Comparison of ENCODE assay signal across 8 mouse cellular contexts in the genomic region with DNA sequence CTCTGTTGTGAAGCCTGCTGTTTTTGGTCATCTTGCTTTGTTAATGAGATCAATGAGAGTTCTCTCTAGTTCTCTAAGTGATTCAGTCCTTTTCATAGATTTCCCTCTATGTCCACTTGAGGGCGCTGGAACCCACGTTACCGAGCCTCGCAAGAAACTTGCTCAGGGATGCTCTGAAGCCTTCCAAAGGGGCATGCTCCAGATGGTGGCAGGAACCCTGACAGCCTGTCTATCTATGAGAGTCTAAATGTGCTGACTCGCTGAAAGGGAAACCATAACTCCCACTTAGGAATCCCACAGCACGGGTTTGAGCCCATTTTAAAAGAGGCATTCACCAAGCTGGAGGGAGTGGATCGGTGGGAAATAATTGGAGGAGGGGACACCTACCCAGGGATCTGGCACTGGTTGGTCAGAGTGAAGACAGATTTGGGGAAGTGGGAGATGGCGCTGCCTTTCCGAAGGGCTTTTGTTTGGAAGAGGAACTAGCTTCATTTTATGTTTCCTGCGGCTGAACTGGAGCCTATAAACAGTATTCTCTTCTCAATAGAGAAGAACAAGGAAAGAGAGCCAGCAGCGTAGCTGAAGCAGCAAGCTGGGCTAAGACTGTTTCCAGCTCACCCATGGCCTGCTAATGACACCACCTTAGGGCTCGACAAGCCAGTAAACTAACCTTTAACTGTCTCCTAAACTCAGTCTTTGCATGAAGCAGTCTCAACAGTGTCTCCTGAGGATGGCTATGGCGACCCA. TPM values are rescaled to one million over a fixed set of nuclear protein-coding genes. Genes with fewer than 3 reads are reported as not detected.
DNase-seq lines count a peak whose midpoint lies in the region; ATAC-seq and TF ChIP-seq lines count a peak whose summit lies in the region.

No protein-coding gene starts in this region.

- no peak overlapping the region for H3K4me2 ChIP-seq in forebrain, embryonic 11.5 days (ENCODE audit: low read depth, low read length, severe bottlenecking)
- H3K4me2 ChIP-seq in hindbrain, embryonic 14.5 days (replicated peaks): peak overlapping the region; percentile 26
- H3K4me2 ChIP-seq in stomach, embryonic 14.5 days (replicated peaks; ENCODE audit: low read depth, low read length): no peak overlapping the region

- DNase-seq in CD4-positive, CD25-positive, alpha-beta regulatory T cell, adult 2 months (ENCODE audit: low read depth, low spot score): peak; percentile 5
- DNase-seq in brain, embryonic 14.5 days (ENCODE audit: low read depth): peak; percentile 96
- peak; percentile 79 for DNase-seq in forebrain, embryonic 11.5 days (ENCODE audit: low spot score)
- DNase-seq in hindbrain, embryonic 14.5 days (ENCODE audit: low spot score): peak; percentile 93
- DNase-seq in left cerebral cortex, adult 2 months (ENCODE audit: extremely low spot score in 1 of 2, low spot score in 2 of 2): peak; percentile 68 to 72
- DNase-seq in midbrain, embryonic 10.5 days (ENCODE audit: low spot score): peak; percentile 61

- no peak for ATAC-seq in CD4-positive, CD25-positive, alpha-beta regulatory T cell, adult 4 months
- ATAC-seq in forebrain, embryonic 11.5 days (replicated peaks; ENCODE audit: low FRiP score): peak; percentile 79
- peak; percentile 78 for ATAC-seq in hindbrain, embryonic 14.5 days (ENCODE audit: low FRiP score)
- ATAC-seq in stomach, embryonic 14.5 days (ENCODE audit: insufficient number of reproducible peaks, insufficient read depth, low FRiP score, low read depth): 0 out of 2 replicates have a peak, but pooled peaks have one; percentile 53

- H3K4me3 ChIP-seq in forebrain, embryonic 11.5 days (ENCODE audit: low read depth, low read length): no peak overlapping the region
- no peak overlapping the region for H3K4me3 ChIP-seq in hindbrain, embryonic 14.5 days (replicated peaks; ENCODE audit: low read length)
- H3K4me3 ChIP-seq in left cerebral cortex, adult 2 months: peak overlapping the region; percentile 29
- no peak overlapping the region for H3K4me3 ChIP-seq in midbrain, embryonic 10.5 days
- H3K4me3 ChIP-seq in stomach, embryonic 14.5 days (ENCODE audit: low read depth, low read length): no peak overlapping the region

- TF ChIP-seq CTCF in brain, embryonic 14.5 days (IDR thresholded peaks at IDR 0.05; ENCODE audit: borderline replicate concordance, extremely low read depth, insufficient read depth, insufficient read length): peak; percentile 84
- TF ChIP-seq CTCF in left cerebral cortex, adult 2 months (IDR thresholded peaks at IDR 0.05): peak; percentile 71

- H3K9me3 ChIP-seq in forebrain, embryonic 11.5 days (ENCODE audit: control insufficient read depth, low read length): no peaks in the 10 kb centered on the region
- H3K9me3 ChIP-seq in hindbrain, embryonic 14.5 days (ENCODE audit: control insufficient read depth, low read length): no peaks in the 10 kb centered on the region
- no peaks in the 10 kb centered on the region for H3K9me3 ChIP-seq in midbrain, embryonic 10.5 days (replicated peaks)
- no peaks in the 10 kb centered on the region for H3K9me3 ChIP-seq in stomach, embryonic 14.5 days (ENCODE audit: control insufficient read depth, low read depth, low read length)

- no peak overlapping the region for H3K9ac ChIP-seq in forebrain, embryonic 11.5 days (ENCODE audit: low read length)
- no peak overlapping the region for H3K9ac ChIP-seq in hindbrain, embryonic 14.5 days
- H3K9ac ChIP-seq in stomach, embryonic 14.5 days (replicated peaks; ENCODE audit: low read depth, low read length): no peak overlapping the region

- TF ChIP-seq POLR2A in brain, embryonic 14.5 days (IDR thresholded peaks at IDR 0.05; ENCODE audit: borderline replicate concordance, extremely low read depth, insufficient read depth, insufficient read length, poor library complexity, severe bottlenecking): no peak

- intact Hi-C loops in left cerebral cortex, adult 2 months (cut with DNase I): loop anchor here (5.0 kb wide), 2 partner anchors 341 to 1051 kb away; no protein-coding TSS in a partner anchor

- H3K36me3 ChIP-seq in forebrain, embryonic 11.5 days (ENCODE audit: control insufficient read depth, insufficient read depth, low read length): no peaks in the 10 kb centered on the region
- H3K36me3 ChIP-seq in hindbrain, embryonic 14.5 days (replicated peaks; ENCODE audit: control insufficient read depth, insufficient read depth): no peaks in the 10 kb centered on the region
- H3K36me3 ChIP-seq in midbrain, embryonic 10.5 days: no peaks in the 10 kb centered on the region
- H3K36me3 ChIP-seq in stomach, embryonic 14.5 days (ENCODE audit: control insufficient read depth, insufficient read depth, low read length): no peaks in the 10 kb centered on the region

- H3K27me3 ChIP-seq in forebrain, embryonic 11.5 days (ENCODE audit: control insufficient read depth, insufficient read depth, low read length): no peaks in the 10 kb centered on the region
- no peaks in the 10 kb centered on the region for H3K27me3 ChIP-seq in hindbrain, embryonic 14.5 days (ENCODE audit: control insufficient read depth, insufficient read depth, low read length)
- H3K27me3 ChIP-seq in midbrain, embryonic 10.5 days (ENCODE audit: low read depth, poor library complexity, severe bottlenecking): no peaks in the 10 kb centered on the region
- no peaks in the 10 kb centered on the region for H3K27me3 ChIP-seq in stomach, embryonic 14.5 days (ENCODE audit: control insufficient read depth, insufficient read depth, low read length)

- H3K27ac ChIP-seq in forebrain, embryonic 11.5 days (ENCODE audit: low read depth, low read length): no peak overlapping the region
- peak overlapping the region; percentile 82 for H3K27ac ChIP-seq in hindbrain, embryonic 14.5 days
- H3K27ac ChIP-seq in left cerebral cortex, adult 2 months: no peak overlapping the region
- no peak overlapping the region for H3K27ac ChIP-seq in midbrain, embryonic 10.5 days (replicated peaks)
- H3K27ac ChIP-seq in stomach, embryonic 14.5 days (ENCODE audit: low read length): no peak overlapping the region

- 41% methylated on average over 13 of the region's 13 CpGs for WGBS in forebrain, embryonic 11.5 days
- 28% methylated on average over 13 of the region's 13 CpGs for WGBS in hindbrain, embryonic 14.5 days
- WGBS in midbrain, embryonic 10.5 days: 42% methylated on average over 13 of the region's 13 CpGs
- 38% methylated on average over 13 of the region's 13 CpGs for WGBS in stomach, embryonic 14.5 days

- no peaks in the 10 kb centered on the region for H3K4me1 ChIP-seq in forebrain, embryonic 11.5 days (replicated peaks; ENCODE audit: control insufficient read depth, insufficient read depth, low read length)
- peaks cover 13% of the 10 kb centered on the region for H3K4me1 ChIP-seq in hindbrain, embryonic 14.5 days (replicated peaks; ENCODE audit: control insufficient read depth, insufficient read depth, low read length)
- H3K4me1 ChIP-seq in midbrain, embryonic 10.5 days: peaks cover 20% of the 10 kb centered on the region
- H3K4me1 ChIP-seq in stomach, embryonic 14.5 days (ENCODE audit: control insufficient read depth, insufficient read depth, low read length): peaks cover 4% of the 10 kb centered on the region; the same call in 1 of the 2 replicates

RNA-seq across cellular contexts. Expression of gene Cyp2j5, which starts 32.8 kb away (rescaled TPM):
- not detected for polyA plus RNA-seq in CD4-positive, CD25-positive, alpha-beta regulatory T cell, adult 4 months (2017; shearing (Covaris generic))
- polyA plus RNA-seq in brain, embryonic 14.5 days (2012; rRNA removed): not detected in 2 replicates
- not detected in 2 replicates for polyA plus RNA-seq in forebrain, embryonic 11.5 days (2014; fragmentation: Nextera tagmentation; extraction: Ambion mirVana)
- polyA plus RNA-seq in hindbrain, embryonic 14.5 days (2014; fragmentation: Nextera tagmentation; extraction: Ambion mirVana): not detected in 2 replicates
- not detected for total RNA-seq in left cerebral cortex, adult 2 months (2021)
- not detected in 2 replicates for polyA plus RNA-seq in midbrain, embryonic 10.5 days (2016; fragmentation: Nextera tagmentation; extraction: Ambion mirVana)
- not detected in 2 replicates for polyA plus RNA-seq in stomach, embryonic 14.5 days (2014; fragmentation: Nextera tagmentation; extraction: Ambion mirVana)

Comparison
In these comparisons a context has a peak if more than half of its experiments do, and no peak if none do; other contexts are left out.
1. DNase-seq: peak in every context shown above with its lines; median percentile 96 in brain, embryonic 14.5 days; 93 in hindbrain, embryonic 14.5 days; 79 in forebrain, embryonic 11.5 days; 70 in left cerebral cortex, adult 2 months; 61 in midbrain, embryonic 10.5 days; 5 in CD4-positive, CD25-positive, alpha-beta regulatory T cell, adult 2 months.